Mouse (Mus musculus) layer of hippocampus, adult 11-12 months (tissue): ENCODE measurements at regions not wholly inside any gene's neighbourhood (a gene's known extent, or its start where the extent isn't known, plus 50 kb on each side); places are given as distances from the start of the nearest gene placed in this dataset.
"Not testable (repeated sequence)": the region's sequence is repeated elsewhere in the genome, so short reads cannot be mapped to it uniquely, and the experiment has no call there.

ENCODE experiments used
- DNase-seq: peaks from one replicate; pipeline ENCODE4 v3.0.0; 2022; ENCODE audit warnings: low spot score

DNA sequence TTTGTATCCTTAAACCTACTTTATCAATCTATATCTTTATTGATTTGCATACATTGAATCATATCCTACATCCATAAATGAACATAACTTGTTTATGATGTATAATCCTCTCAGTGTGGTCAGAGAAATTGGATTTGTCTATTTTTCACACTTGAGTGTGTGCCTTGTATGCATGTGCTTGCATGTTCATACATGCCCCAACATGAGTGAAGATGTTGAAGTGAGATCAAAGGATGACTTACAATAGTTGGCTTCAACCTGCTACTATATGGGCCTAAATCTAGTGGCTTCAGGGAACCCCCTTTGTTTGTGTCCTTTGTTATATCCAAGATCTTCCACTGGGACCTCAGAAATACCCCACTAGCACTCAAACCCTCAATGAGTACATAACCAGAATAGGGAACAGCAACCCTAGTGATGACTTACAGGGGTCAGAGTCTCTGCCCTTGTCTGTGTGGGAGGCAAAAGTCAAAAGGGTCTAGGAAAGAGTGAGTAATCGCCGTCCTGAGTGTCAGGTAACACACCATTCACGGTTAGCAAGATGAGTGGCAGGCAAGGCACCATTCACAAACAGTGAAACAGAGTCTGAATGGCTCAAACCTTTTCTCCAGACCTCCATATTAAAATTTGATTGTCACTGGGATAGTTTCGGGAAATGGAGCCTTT is 236.3 kb downstream of the Lpin1 start:
- no peak for DNase-seq

DNA sequence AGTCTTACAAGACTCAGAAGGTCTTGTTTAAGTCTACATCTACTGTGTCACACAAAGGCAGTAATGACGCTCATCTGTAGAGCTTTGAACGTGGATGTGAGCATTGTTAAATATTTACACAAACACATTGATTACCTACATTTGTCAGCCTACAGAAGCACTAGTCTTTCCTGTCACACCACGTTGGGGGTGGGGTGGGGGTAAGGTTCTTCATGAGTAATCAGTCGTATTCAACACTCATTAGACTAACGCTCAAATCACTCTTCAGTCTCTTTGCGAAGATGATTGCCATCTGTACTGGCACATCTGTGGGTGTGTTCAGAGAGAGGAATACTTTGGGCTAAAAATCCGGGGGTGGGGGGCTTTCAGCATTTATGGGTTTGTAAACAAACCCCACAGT is 240.7 kb downstream of the Lpin1 start:
- no peak for DNase-seq

DNA sequence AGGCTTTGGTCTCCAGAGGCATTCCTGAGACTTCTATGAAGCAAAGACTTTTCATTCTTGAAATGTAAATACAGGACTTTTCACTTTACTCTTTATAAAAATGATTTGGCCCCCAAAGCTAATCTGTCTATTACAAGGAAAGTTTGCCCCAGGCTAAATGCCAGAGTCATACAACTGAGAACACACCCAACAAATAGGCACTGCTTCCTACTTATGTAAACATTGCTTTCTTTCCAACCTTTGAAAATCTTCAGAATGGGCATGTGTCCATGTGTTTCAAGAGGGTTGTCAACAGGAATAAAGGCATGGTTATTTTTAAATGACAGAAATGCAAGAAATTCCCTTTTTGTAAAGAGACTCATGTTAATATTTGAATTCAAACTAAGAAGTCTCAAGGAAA is 248.4 kb downstream of the Lpin1 start:
- no peak for DNase-seq

DNA sequence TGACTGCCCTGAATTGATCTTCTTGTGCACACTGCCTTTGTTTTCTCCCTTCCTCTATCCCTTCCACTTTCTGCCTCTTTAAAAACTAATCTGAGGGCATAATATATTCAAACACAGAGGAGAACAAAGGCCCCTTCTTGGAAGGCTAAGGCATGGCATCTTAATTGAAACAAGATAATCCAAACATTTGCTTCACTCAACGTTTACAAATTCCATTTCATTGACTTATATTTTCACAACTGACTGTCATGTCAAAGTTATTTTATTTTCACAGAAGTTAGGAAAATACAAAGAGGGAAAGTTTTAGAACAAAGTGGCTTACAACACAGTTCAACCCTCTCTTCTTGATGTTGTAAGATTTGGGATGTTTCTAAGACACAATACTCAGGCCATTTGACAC is 251.9 kb downstream of the Lpin1 start:
- no peak for DNase-seq

DNA sequence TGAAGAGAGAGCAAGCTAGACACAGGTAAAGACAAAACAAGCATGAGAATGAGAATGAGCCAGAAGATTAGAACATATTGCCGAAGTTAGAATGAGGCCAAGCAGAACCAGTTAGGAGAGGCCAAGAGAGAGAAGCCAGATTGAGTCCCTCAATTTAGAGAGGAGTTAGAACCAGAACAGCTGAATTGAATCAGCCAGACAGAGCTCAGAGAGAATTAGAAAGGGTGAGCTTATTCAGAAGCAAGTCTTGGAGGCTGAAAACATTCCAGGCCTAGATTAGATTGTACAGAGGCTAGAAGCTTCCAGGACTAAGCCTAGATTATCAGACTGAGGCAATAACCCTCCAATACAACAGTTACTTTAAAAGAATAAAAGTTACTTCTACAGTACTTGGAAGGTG is 256.1 kb downstream of the Lpin1 start:
- DNase-seq = no peak

DNA sequence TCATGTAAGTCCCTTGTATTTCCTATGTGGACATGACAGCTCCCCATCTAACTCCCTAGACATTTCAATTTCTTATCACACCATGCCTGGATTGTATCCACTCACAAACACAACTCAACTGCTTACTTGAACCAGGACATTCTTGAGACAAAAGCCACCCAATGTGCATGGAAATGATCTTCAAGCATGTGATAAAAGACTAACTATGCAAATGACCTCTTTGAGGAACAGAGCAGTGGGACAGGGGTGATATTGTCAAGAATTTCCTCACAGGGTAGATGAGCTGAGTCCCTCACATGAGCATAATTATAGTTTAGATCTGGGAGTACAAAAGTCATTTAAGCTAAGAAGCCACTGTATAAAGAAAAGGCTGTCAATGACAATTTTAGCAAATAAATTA is 259.0 kb downstream of the Lpin1 start:
- DNase-seq = no peak

DNA sequence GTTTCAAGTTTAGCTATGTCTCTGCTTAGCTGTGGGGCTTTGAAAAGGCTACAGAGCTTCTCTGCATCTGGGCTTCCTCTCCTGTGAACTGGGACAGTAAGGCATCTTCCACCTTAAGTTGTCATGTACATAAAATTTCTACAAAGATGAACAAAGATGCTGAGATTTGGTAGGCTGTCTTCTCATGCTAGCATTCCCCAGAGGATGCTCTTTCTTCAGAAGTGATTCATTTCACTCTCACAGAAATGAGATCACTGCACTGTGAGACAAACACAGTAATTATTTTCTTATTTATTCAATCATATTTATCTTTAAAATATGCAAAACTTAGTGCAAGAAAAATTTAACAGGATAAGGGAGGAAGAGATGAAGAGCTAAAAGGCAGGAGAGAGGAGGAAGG is 261.5 kb downstream of the Lpin1 start:
- no peak for DNase-seq

DNA sequence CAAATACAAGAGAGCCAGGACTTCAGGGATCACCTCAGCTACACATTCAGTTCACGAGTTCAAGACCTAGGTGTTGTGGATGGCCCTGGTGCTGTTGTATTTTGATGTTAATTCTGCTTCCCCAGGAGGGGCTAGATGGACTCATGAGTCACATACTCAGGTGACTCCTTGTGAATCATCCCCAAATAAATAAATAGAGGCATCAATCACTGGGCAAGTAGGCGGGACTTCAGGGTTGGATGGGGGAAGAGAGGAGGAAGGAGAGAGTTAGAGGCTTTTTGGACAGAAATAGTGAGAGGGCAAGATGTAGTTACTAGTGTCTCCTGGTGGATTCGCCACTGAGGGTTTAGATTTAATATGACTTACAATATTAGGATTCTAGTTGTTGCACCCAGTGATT is 266.7 kb downstream of the Lpin1 start:
- no peak for DNase-seq

DNA sequence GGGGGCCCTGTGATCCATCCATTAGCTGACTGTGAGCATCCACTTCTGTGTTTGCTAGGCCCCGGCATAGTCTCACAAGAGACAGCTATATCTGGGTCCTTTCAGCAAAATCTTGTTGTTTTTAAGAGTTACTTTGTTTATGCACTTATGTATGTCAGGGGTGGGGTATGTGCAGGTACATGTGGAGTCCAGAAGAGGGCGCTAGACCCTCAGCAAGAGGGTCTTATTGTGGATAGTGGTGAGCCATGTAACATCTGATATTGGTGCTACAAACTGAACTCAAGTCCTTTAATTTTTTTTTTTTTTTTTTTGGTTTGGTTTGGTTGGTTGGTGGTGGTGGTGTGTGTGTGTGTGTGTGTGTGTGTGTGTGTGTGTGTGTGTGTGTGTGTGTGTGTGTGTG is 268.7 kb downstream of the Lpin1 start:
- DNase-seq = not testable (repeated sequence)

DNA sequence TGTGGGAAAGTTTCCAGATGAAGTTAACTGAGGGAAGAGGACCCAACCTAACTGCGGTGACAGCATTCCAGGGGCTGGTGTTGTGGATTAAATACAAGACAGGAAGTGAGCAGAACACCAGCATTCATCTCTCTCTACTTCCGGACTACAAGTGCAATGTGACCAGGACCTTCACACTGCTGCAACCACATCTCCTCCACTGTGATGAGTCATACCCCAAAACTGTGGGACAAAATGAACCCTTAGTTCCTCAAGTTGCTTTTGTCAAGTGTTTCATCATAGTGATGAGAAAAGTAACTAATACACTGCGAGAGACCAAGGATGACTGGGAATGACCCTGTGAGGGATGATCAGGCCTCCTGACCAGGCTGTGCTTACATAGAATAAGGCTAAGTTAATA is 279.3 kb downstream of the Lpin1 start:
- DNase-seq = no peak

DNA sequence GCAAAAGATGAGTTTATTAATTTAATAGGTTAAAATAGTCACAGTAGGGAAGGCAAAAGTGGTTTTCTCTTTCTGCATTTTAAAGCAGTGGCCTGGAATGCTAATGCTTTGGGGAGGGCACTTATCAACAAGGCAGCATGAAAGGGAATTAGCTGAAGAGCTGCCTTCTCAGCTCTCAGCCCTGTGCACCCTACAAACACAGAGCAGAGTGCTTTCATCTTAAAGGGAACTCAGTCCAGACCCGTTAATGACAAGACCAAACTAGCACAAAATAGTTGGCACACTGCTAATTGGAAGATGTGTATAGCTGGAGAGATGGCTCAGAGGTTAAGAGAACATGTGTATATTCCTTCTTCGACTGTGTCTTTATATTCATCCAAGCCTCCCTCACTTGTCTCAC is 281.6 kb downstream of the Lpin1 start:
- no peak for DNase-seq

DNA sequence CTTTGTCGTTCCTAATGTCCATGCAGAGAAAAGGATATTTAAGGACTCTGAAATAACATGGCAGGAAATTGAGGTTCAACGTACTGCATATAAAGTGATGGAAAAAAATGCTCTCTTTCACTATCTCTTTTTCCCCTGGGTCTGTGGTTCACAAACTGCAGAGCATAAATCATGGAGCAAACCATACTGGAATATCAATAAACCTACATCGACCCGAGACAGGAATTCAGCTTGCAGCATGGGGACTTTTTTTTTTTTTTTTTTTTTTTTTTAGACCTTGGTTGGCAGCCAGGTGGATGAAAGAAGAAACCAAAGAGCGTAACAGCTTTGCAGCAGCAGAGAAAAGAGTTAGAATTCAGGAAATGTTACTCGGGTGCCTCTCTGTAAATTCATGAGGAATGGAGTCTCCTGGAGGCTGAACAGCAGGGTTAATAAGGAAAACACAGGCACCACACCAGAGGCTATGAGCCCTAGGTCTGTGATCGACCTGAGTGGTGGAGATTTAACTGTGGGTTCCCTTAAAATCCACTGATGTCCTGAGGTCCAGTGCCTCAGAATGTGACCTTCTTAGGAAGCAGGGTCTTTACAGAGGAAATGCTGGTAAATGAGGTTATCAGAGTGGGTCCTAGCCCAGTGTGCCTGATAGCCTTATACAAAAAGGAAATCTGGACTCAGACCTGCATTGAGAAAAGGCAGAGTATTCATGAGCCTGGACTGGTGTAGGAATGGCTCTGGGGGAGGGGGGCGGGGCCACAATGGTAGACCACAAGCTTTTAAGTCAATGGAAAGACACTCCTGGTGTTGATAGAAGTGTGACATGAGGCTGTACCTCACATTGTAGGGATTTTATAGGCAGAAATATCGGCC is 290.0 kb downstream of the Lpin1 start:
- no peak for DNase-seq

DNA sequence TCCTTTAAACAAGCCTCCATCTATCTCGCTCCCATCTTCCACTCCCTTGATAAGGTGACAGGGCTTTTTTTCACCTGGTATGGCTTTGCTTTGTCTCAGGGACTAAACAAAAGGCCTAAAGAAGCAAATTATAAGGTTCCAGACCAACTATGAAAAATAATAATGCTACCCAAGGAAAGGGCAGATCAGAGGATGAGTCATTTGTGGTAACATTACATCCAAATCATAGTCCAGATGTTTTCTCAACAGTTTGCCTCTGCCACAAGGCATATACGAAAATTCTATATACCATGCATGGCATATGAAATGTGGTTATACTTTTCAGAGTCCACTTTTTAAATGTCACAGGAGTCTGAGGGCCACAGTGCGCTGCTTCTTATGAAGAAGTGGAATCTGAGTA is 302.7 kb downstream of the Lpin1 start:
- DNase-seq = no peak

DNA sequence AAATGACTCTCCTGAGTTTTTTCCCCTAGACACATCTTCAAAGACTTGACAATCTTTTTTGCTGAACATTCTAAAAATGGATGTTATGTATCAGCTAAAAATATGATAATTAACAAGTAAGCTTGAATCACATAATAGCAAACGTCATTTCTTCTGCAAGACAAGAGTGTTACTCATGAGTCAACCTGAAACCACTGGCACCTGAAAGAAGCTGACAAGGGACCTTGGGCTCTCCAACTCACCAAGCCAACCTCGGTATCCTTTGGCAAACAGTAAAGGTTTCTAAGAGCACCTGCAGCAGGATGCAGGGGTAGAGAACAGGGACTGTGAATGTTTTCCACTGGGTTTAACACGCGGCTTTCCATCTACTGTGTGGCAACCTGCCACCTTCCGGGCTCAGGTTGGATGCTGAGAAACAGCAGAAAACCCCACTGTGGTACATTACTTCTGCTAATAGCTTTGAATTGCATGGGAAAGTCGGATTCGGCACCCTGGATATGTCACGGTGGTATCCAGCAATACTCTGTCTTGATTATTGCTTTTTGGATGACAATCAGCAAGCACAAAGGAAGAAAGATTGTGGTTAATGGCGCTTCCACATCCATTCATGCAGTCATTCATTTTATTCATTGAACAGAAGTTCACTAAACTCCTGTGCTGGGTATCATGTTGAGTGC is 305.9 kb downstream of the Lpin1 start:
- no peak for DNase-seq

DNA sequence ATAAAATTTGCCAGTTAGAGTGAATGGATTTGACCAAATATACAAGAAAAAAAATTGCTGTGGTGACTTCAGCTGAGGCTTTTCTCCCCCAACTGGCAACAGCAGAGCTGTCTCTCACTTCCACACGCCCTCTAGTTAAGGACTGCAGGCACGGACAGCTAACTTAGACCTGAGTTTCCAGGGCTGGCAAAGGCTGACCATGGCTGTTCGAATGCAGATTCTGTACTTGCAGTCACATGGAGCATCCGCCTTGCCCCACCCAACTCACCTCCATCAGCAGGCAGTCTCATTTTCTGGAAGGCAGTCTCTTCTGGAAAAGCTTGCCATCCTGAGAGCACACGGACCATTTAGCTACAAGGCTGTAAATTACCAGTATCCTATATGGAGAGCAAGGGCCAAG is 325.7 kb downstream of the Lpin1 start:
- DNase-seq = no peak

DNA sequence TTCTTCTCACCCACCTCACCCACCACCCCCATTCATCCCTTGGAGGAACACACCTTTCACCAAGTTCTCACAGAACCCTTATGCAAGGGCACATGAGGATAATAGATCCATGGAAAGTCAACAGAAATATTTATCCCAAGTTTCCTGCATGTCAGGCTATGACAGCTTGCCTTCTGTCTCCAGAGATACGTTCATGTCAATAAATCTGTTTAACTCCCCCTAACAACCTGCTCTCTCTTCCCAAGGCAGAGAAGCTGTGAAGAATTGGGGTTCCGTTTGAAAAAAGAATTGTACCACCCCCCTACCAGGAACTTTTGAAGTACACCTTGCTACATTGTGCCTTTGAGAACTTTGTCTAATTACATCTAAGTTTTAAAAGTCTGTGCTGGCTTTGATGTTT is 331.6 kb downstream of the Lpin1 start:
- DNase-seq = peak; percentile 29

DNA sequence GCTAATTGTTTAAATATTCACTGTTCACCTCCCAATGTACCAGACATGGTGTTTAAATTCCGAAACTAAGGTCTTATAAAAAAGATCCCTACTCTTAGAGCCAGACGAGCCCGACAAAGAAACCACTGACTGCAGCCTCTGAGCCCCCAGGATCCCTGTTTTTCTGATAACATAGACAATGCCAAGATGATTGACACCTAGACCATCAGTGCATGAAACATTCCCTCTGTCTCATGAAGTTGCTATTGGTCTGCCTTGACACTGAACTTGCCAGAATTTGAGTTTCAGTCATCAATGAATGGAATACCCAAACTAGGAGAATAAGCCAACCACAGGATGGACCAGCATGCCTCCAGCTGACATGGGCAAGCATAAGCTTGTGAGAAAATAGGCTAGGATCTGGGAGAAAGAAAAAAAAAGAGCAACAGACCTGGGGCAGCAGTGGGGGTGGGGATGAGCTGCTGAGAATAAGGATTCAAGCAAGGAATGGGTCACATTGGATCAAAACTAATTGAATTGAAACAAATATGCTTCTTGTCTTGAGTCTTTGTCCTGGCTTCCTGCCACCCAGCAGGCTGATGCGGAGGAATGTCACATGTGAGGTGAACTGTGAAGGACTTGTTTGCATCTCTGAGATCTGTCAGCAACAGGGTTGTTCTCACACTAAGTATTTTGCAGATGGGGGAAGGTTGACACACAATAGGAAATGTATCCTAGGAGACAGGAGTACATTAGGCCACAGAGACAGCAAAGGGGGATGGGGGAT is 333.0 kb downstream of the Lpin1 start:
- DNase-seq = no peak

DNA sequence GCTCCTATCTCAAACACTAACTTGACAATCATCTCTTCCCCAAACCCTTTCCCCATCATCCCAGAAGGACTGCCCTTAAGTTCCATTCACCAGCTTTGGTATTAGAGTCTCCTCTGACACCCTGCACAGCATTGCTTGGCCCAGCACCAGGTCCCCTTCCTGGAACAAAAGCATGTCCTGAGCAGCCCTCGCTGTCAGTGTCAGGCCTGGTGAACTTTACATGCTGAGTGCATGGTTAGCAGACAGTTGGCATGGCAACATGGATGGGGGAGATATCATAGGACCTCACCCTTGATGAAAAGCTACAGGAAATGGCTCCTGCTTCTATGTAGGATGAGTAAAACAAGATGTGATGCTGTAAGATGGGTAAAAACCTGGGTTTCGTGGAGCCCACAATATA is 333.6 kb downstream of the Lpin1 start:
- no peak for DNase-seq

DNA sequence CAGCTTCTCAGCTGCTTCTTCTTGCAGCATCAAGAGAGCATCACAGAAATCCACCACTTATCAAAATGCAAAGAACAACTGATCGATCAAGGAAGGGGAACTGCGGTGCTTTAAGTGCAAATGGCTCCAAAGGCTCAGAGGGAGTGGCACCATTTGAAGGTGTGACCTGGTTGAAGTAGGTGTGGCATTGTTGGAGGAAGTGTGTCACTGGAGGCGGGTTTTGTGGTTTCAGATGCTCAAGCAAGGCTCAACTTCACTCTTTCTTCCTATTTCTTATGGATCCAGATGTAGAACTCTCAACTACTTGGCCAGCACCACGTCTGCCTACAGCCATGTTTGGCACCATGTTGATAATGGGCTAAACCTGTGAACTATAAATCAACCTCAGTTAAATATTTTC is 334.5 kb downstream of the Lpin1 start:
- DNase-seq = no peak

DNA sequence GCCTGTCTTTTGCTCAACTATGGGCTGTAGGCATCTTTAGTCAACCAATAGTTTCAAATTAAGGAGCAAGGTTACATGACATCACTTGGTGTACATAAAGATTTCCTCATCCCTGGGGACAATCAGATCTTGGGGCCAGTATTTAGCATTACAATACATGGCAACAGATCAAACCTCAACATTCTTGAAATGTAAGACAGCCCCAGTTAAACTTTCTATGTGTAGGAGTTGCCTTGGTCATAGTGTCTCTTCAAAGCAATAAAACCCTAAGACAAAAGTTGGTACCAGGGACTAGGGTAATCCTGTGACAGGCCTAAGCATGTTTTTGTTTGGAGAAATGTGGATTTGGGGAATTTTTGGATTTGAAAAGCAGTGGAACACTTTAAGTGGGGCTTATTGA is 338.3 kb downstream of the Lpin1 start:
- DNase-seq = no peak

DNA sequence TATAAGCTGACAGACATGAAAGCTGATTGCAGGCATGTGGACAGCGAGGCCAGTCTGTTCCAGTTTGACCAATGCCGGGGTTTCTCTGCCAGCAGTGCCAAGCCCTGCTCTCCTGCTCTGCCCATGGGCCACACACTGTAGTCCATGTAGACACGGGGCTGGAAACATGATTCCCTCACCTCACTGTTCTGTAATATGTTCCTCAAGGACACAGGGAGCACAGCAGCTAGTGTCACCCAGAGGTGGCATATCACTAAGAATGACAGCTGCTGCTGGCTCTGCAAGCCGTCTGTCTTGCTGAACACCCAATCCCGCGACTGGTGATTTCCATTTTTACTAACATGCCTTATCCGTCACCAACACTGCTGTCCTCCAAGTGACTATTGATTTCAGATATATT is 339.9 kb downstream of the Lpin1 start:
- DNase-seq = no peak

DNA sequence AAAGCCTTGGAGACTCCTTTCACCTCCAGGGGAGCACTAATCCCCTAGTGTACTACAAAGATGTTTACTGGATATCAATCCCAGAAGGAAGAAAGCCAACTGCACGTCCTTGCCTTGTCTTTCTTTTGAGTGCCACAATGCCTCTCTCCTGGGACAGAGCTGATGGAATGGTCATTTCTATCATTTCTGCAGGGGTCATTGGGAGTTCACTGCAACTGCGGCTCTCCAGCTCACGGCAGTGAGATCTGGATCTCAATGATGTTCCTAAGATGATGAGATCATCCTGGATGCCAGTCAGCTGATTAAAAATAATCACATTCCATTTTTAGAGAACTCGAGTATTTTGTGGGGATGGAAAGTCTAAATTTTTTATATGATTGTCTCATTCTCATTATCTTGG is 341.1 kb downstream of the Lpin1 start:
- DNase-seq = no peak
